Mouse (Mus musculus) ZHBTc4 (cell line): ENCODE measurements at regions not wholly inside any gene's neighbourhood (a gene's known extent, or its start where the extent isn't known, plus 50 kb on each side); places are given as distances from the start of the nearest gene placed in this dataset.
A peak's percentile ranks its signal among the peaks of the same experiment; 100 is the strongest.

Source experiments
- DNase-seq: peaks from one replicate; pipeline ENCODE4 v3.0.0-alpha.2; 2011; ENCODE audit warnings: low read depth, low spot score

DNA sequence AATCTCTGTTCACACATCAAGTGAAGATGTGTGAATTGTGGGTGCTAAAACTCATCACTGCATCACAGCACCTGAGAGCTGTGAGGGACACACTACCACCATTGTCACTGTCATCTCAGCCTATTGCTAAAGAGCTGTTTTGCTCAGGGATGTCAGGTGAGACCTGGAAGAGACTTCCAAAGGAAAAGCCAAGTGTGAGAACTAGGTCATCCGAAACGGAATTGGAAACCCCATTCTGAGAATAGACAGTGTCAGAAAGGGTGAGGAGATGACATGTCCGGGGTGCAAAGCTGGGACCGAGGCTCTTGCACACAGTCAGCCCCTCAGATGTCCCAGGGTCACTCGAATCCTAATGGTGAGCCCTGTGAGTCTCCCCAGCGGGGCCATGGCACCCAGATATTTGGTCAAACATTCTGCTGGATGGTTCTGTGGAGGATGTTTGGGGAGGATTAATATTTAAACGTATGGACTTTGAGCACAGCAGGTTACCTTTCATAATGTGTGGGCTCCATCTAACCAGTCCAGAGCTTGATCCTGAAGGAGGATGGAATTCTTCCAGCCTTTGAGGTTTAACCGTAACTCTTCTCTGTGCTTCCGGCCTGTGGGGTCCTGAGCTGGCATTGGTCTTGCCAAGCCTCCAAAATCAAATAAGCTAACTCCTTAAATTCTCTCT lies 150.3 kb downstream of the Rpl14 start:
- DNase-seq: no peak

GRCm38 (mm10) chr9:120723026-120723425 lies 151.8 kb downstream of the Rpl14 start:
- DNase-seq: no peak

- DNase-seq: peak; percentile 44
Measured at GRCm38 (mm10) chr9:120731952-120732622, 160.8 kb downstream of the Rpl14 start.

DNA sequence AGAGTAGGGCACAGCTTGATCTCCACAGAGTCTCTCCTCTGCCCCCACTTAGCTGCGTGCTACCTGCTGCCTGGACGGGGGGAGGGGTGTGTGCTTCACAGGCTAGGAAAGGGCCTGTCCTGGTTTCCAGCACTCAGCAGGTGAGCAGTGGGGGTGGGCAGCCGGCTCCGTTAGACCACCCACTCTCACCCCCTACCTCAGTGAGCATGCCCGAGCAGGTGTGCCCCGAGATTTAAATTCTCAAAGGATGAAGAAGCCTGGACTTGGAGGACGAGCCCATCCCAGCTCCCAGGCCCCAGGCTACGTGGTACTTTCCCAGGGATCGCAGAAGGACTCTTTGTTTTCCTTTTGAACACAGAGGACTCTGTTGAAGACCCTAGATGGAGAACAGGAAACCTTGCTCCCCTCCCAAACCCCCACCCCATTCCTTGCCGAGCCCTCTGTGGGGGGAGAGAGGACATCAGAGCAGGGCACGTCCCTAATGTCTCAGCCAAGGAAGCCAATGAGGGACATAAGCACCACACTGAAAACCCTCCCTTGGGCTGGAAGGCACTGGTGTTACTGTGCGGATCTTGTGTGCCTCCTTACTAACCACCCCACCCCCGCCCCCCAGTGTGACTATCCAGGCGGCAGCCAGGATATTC lies 161.5 kb downstream of the Rpl14 start:
- peak; percentile 73 for DNase-seq

DNA sequence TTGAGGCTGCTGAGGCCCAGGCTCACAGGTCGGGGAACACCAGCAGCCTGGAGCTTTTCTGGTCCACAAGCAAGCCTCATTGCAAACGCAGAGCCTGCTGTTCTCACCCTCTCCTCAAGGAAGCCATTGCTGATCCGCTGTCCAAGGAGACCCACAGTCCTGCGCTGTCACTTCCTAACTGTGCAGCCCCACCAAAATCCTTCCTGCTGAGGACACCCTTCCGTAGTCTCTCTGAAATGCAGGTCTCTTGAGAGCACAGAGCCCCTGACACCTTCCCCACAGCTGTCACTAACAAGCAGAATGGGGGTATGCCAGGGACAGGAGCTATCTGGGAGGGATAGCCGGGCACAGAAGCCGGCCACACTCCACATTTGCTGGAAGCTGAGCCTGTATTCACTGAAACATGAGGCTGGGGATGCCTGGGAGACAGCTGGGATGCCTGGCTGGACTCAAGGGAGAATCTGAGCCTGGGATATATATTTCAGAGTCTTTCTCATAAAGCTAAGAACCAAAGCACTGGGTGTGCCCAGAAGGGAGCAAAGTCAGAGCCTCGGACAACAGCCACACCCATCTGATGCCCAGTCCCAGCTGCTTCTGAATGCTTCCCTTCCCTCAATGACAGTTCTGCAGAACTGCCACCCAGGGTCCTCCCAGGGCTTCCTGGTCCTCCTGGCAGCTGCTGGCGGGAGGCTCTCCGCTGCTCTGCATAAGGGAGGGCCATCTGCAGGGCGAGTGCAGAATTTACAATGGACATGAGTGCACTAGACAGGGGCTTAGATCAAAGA lies 162.6 kb downstream of the Rpl14 start:
- DNase-seq: no peak

- no peak for DNase-seq
Measured at GRCm38 (mm10) chr9:120735217-120735616, 164.0 kb downstream of the Rpl14 start.

- DNase-seq: no peak
Measured at GRCm38 (mm10) chr9:120737956-120738355, 166.7 kb downstream of the Rpl14 start.

DNA sequence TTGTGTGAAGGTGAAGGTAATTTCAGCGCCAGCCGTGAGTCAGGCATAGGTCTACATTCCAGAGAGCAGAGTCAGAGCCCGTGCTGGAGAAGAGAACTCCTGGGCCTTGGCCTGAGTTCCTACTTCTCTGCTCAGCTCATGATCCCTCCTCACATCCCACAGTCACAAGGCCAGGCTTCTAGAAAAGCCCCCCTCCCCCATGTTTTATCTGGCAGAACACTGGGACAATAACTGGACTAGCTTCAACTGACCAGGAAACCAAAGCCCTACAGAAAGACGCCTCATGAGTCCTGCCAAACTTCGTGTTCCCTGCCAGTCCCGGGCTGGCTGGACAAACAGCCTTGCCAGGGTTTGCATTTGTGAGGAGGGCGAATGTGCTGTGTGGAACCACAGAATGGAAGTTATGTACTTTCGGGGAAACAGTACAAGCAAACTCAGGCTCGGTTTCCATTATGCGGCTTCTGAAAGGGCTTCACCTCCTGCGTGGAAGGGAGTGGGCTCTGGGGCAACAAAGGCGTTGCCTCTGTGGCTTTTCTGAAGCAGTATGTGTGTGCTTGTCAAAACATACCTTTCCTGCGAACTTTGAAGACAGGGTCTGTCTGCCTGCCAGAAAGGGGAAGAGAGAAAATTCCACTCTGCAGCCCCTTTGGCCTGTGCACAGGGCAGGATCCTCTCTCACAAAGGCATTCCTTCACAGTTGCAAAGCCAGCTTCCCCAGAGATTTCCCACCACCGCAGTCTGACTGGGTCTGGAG lies 168.1 kb downstream of the Rpl14 start:
- no peak for DNase-seq

DNA sequence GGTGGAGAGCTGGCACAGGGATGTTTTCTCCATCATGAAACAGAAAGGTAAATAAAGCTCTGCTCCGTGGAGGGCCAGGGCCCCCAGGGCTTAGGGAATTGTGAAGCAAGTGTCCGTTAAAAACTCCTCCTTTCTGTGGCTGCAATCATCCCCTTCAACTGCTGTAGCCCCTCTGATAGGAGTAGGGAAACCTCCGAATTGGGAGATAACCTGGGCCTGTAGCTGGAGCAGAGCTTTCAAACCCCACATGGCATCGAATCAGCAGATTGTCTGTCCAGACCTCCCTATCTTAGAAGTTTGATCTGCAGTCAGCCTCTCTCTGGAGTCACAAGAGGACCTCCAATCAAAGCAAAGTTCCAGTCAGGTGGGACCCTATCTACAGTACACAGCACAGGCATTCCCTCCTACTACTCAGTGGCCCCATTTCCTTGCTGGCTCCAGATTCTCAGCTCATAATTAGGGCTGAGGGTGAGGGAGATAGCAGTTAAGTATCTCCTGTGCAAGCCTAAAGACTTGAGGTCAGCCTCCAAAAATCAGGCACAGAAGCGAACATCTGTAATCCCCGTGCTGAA lies 168.8 kb downstream of the Rpl14 start:
- DNase-seq: no peak

DNA sequence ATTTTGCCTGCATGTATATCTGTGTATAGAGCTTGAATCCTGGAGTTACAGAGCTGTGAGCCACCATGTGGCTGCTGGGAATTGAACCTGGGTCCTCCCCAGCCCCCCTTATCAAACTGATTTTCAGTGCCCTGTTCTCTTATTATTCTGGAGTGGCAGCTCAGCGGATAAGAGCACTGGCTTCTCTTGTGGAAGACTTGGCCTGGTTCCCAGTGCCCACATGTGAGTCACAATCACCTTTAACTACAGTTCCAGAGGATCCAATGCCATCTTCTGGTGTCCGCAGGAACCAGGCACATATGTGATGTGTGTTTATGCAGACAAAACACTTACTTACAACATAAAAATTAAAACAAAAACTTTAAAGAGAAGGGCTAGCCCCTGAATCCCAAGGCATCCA lies 170.3 kb downstream of the Rpl14 start:
- no peak for DNase-seq

DNA sequence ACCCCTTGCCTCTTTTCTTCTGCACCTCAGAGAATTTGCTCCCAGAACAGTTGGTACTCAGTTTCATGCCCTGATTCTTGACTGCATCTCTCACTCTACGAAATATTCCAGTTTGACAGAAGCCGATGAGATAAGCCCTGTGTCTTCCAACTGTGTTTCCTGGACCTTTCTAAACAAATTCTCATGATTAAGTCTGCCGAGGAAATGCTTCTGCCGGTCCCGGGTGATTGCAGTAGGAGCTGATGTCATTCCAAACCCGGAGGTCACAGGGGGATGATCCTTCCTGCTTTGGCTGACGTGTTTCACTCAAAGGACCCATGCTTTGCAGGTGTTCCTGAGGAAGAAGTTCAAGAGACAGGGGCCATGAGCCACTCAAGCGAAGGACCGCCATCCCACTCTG lies 172.2 kb downstream of the Rpl14 start:
- DNase-seq: no peak

GRCm38 (mm10) chr9:120745674-120746073 lies 174.4 kb downstream of the Rpl14 start:
- no peak for DNase-seq

DNA sequence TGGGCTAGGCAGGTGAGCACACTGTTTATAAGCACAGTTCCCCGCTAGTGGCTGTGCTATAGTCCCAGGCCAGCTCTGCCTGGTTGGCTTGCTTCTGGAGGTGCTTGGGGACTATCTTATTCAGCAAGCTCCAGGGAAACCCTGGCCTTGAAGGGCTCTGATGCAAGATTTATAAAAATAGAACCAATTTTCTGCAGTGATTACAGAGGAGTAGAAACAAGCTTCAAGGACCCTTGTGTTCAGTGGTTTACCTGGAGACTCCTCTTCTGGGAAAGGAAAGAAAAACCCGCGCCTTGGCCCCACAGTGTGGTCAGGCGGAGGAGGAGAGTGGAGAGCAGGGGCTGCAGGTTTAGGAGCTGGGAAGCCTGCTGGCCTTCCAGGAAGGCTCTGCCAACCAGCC lies 178.2 kb upstream of the Ctnnb1 start:
- no peak for DNase-seq

DNA sequence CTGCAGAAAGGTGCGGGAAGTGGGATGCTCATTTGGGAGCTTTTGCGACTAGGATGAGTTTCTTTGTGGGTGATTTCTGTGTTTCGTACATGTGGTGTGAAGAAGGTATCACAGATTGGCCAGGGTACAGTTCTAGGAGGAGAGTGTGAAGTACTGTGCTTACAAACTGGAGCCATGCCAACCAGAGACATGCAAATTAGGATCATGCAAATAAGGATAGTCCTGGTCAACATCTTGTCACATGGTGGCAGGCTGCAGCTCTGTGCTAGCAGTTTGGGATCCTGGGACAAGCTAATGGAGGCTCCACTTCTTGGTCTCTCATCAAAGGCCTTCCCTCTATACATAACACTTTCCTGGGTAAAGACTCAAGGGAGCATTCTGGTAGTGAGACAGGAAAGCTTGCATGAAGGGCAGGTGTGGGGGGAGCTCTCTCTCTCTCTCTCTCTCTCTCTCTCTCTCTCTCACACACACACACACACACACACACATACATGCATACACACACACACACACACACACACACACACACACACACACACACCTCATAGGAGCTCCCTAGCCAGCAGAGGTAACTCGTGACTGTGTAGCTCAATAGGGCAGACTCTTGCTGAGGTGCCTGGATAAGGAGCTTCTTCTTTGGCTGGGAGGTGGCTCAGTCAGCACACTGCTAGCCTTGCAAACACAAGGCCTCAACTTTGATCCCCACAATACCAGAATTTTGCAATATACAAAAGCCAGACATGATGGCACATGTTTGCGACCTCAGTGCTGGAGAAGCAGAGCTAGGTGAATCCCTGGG lies 177.1 kb upstream of the Ctnnb1 start:
- no peak for DNase-seq

DNA sequence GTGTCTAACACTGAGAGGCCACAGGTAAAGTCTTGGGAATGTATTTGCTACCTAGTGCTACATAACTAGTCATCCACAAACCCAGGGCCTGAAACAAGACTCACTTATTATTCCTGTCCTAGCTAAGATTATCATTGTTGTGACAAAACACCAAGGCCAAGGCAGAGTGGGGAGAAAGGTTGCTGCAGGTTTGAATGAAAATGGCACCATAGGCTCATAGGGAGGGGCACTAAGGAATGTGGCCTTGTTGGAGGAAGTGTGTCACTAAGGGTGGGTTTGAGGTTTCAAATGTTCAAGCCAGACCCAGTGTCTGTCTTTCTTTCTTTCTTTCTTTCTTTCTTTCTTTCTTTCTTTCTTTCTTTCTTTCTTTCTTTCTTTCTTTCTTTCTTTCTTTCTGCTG lies 174.9 kb upstream of the Ctnnb1 start:
- DNase-seq: peak; percentile 66

DNA sequence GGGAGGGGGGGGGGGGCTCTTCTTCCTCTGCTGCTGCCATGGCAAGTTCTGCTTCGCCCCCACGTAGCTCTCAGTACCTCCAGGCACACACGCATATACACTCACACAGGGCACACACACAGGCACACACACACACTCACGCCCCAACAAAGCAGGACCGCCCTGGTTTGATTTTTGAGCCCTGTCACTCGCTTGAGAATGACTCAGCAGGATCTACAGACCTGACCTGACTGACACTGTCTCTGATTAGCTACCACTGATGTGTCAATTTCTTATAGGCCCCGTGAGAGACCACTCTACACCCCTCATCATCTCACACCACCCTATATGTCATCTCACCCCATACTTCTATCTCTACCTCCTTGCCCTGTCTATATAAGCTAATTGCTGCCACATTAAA lies 173.5 kb upstream of the Ctnnb1 start:
- peak; percentile 43 for DNase-seq

DNA sequence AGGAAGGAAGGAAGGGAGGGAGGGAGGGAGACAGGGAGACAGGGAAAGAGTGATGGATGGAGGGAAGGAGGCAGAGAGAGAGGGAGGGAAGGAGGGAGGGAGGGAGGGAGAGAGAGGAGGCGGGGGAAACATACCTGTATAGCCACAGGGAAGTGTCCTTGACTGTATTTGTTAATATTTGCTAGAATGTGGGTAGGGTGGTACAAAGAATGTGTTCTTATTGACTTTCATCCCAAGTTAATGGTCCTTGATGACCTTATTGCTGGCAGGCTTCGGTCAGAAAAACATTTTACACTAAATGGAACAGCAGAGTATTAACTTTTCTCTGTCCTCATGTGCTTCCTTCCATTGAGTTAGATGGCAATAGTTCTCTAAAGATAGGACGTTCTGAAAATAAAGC lies 171.0 kb upstream of the Ctnnb1 start:
- no peak for DNase-seq

DNA sequence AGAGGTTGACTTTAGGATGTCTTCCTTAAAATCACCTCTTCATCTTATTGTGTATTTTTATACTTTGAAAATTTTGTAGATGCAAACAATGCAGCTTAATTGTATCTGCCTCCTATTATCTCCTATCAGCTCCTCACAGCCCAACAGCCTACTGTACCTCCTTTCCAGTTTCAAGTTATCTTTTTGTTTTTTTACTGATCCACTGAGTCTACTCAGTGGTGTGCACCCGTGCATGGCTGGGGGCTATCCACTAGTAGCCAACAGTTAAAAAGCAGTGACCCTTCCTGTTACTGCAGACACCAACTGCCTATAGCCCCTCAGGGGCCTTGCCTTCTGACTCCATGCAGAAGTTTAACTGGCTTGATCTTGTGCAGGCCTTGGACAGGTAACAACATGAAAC lies 170.4 kb upstream of the Ctnnb1 start:
- no peak for DNase-seq

DNA sequence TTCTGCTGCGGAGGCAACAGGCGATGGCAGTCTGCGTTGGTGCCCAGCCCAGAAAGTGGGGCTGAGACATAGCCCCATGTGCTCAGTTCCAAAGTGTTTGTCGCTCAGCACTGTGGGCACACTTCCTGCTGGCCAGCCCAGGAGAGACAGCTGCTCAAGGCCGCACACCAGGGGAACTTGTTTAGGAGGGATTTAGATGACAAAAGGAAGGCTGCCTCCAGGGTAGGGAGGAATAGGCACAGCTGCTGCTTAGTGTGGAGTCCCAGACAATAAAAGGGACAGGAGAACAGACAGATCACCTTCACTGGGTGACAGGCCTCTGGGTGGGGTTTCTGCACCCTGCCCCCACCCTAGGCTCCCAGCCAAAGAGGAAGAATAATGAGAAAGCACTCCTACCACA lies 169.2 kb upstream of the Ctnnb1 start:
- DNase-seq: peak; percentile 93

- DNase-seq: no peak
Measured at GRCm38 (mm10) chr9:120763802-120764201, 165.2 kb upstream of the Ctnnb1 start.
